Mouse (Mus musculus) hindbrain, embryonic 15.5 days (tissue): Measurements from ENCODE around the gene Gm5269. TPM values are rescaled to one million over a fixed set of nuclear protein-coding genes. Genes with fewer than 3 reads are reported as not detected.

Experiments used
- ATAC-seq: fragments of 200-750 bp; cut with Nextera tagmentation; 2 replicates; pipeline ENCODE4 v1.8.0; 2017; ENCODE audit warnings: low read depth, moderate number of reproducible peaks, moderate TSS enrichment; ENCODE audit not compliant: low FRiP score
- H3K27ac ChIP-seq: fragments of 300-500 bp; sonication (generic); replicated peaks from 2 replicates; pipeline ENCODE4 v1.5.1; 2015; ENCODE audit warnings: mild to moderate bottlenecking, inconsistent platforms
- H3K27me3 ChIP-seq: fragments of 300-500 bp; sonication (generic); 2 replicates; pipeline ENCODE4 v1.6.1; 2015; ENCODE audit warnings: control low read depth, inconsistent platforms
- H3K36me3 ChIP-seq: fragments of 300-500 bp; sonication (generic); 2 replicates; pipeline ENCODE4 v1.6.1; 2015; ENCODE audit warnings: control low read depth, inconsistent platforms
- H3K4me1 ChIP-seq: fragments of 300-500 bp; sonication (generic); replicated peaks from 2 replicates; pipeline ENCODE4 v1.6.1; 2015; ENCODE audit warnings: control low read depth, inconsistent platforms
- H3K4me2 ChIP-seq: fragments of 300-500 bp; sonication (generic); 2 replicates; pipeline ENCODE4 v1.6.1; 2015; ENCODE audit warnings: moderate library complexity, mild to moderate bottlenecking, inconsistent platforms
- H3K4me3 ChIP-seq: fragments of 300-500 bp; sonication (generic); 2 replicates; pipeline ENCODE4 v1.5.1; 2015; ENCODE audit warnings: mild to moderate bottlenecking, inconsistent platforms
- H3K9ac ChIP-seq: fragments of 300-500 bp; sonication (generic); 2 replicates; pipeline ENCODE4 v1.6.1; 2015; ENCODE audit warnings: inconsistent platforms
- H3K9me3 ChIP-seq: fragments of 300-500 bp; sonication (generic); 2 replicates; pipeline ENCODE4 v1.6.1; 2016; ENCODE audit warnings: control low read depth, inconsistent platforms
- WGBS: fragments of 180-500 bp; shearing (Covaris S2); methylation state at CpG from one replicate; pipeline ENCODE4 v1.1.7; 2015; 5-methylcytosine and 5-hydroxymethylcytosine counted together
- polyA plus RNA-seq: library from polyadenylated mRNA; unstranded; fragments of >200 nt; fragmentation: Nextera tagmentation; extraction: Ambion mirVana; gene quantifications from 2 replicates; pipeline ENCODE4 v1.2.1, GENCODE M21; 2015

The Gm5269 gene
- not detected in 2 replicates for polyA plus RNA-seq

DNA sequence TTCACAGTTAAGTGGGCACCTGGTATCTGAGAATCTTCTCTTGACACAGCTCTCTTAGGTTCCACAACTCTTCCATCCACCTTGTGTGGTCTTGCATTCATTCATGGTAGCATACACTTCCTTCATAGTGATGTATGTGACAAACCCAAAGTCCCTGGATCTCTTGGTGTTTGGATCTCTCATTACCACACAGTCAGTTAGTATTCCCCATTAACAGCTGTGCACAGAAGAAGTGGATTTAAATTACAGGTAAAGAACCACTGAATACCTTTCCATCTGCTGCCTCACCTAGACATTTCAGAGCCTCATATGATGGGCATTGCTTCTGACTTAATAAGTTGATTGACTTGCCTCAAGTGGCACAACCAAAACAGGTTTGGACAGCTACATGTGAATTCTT, at the start of gene Gm5269:
Gene Gm5269 (minus strand): TSS at position 101 of the 400 bp plus-strand sequence.
- H3K4me2 ChIP-seq = no peak within 1 kb of the TSS
- H3K36me3 ChIP-seq = no peaks in the 10 kb centered on the region
- no peaks in the 10 kb centered on the region for H3K9me3 ChIP-seq
- H3K9ac ChIP-seq = no peak within 1 kb of the TSS
- no peak within 1 kb of the TSS for H3K4me3 ChIP-seq
- no peaks in the 10 kb centered on the region for H3K4me1 ChIP-seq
- no peak for ATAC-seq
- H3K27me3 ChIP-seq = no peaks in the 10 kb centered on the region
- no peak within 1 kb of the TSS for H3K27ac ChIP-seq

DNA sequence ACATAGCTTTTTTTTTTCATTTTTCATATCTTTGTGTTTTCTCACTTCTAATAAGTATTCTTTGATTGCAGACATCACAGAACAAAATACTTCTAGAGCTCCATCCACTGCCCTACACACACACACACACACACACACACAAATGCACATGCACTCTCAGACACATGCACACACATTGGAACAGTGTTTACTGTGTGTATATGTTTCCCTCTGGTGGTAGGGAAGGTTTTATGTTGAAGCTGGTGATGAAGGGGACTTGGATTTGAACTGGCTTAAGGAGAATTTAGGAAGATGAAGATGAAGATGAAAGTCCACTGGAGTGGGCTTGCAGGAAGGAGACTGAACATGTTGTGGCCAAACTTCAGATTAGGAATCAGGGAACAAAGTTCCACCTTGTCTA, 41.1 kb upstream of the Gm5269 start:
- Histone ChIP-seq H3K4me1 (0 out of 2 replicates have a peak, but pooled peaks cover under 1% of the 10 kb centered on the region), H3K4me2 (no peak overlapping the region), H3K27ac (no peak overlapping the region), H3K36me3 (no peaks in the 10 kb centered on the region), H3K27me3 (peaks cover 8% of the 10 kb centered on the region; the same call in 1 of the 2 replicates), H3K4me3 (no peak overlapping the region), H3K9me3 (no peaks in the 10 kb centered on the region), H3K9ac (no peak overlapping the region)
- ATAC-seq = no peak

DNA sequence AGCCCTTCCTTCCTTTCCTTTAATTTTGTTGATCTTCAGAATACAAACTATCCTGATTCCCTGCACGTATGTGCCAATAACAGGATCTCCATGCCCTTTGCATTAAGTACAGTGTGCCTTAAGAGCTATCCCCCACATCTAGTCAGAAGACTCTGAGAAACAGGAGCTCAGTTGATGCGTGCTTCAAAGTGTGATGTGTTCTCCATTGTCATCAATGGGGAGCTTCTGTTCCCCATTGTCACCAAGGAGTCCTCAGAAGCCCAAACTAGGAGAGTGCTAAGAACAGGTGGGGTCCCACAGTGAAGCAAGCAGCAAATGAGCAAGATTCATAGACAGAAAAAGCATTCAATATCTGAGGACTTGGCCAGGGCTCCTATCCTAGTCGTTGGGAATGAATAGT, 36.8 kb upstream of the Gm5269 start:
- Histone ChIP-seq H3K4me2 (no peak overlapping the region), H3K27ac (no peak overlapping the region), H3K27me3 (peaks cover 13% of the 10 kb centered on the region; the same call in 1 of the 2 replicates), H3K36me3 (no peaks in the 10 kb centered on the region), H3K4me1 (peaks cover 3% of the 10 kb centered on the region; the same call in 1 of the 2 replicates), H3K4me3 (no peak overlapping the region), H3K9me3 (no peaks in the 10 kb centered on the region), H3K9ac (no peak overlapping the region)
- 53% methylated on average over 3 of the region's 3 CpGs for WGBS
- ATAC-seq = no peak

DNA sequence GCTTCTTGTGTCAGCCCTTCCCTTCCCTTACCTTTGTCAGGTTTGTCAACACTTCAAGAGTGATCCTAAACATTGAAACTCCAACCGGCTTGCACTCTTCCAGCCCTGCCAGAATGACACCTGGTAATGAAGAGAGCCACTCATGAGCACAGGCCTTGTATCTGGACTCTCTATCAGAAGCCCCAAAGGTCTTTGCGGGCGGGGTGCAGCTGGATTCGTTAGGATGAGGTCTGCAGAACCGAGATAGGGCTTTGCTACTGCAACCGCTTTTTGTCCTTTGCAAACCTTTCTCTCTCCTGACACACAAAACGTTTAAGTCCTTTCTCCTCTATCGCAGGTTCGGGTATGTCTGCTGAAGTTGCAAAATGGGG, 36.3 kb upstream of the Gm5269 start, which contains the start of gene Slc40a1:
Gene Slc40a1 (minus strand): TSS at position 131 of the 371 bp plus-strand sequence.
- Histone ChIP-seq H3K9me3 (no peaks in the 10 kb centered on the region), H3K27ac (0 out of 2 replicates have a peak within 1 kb of the TSS, but pooled peaks have one; percentile 44), H3K27me3 (peaks cover 13% of the 10 kb centered on the region; the same call in 1 of the 2 replicates), H3K9ac (peak within 1 kb of the TSS; percentile 61), H3K36me3 (no peaks in the 10 kb centered on the region), H3K4me1 (peaks cover 3% of the 10 kb centered on the region; the same call in 1 of the 2 replicates), H3K4me3 (peak within 1 kb of the TSS; percentile 71), H3K4me2 (peak within 1 kb of the TSS; percentile 78)
- 26% methylated on average over 9 of the region's 9 CpGs for WGBS
- peak; percentile 10; the same call in 1 of the 2 replicates for ATAC-seq

DNA sequence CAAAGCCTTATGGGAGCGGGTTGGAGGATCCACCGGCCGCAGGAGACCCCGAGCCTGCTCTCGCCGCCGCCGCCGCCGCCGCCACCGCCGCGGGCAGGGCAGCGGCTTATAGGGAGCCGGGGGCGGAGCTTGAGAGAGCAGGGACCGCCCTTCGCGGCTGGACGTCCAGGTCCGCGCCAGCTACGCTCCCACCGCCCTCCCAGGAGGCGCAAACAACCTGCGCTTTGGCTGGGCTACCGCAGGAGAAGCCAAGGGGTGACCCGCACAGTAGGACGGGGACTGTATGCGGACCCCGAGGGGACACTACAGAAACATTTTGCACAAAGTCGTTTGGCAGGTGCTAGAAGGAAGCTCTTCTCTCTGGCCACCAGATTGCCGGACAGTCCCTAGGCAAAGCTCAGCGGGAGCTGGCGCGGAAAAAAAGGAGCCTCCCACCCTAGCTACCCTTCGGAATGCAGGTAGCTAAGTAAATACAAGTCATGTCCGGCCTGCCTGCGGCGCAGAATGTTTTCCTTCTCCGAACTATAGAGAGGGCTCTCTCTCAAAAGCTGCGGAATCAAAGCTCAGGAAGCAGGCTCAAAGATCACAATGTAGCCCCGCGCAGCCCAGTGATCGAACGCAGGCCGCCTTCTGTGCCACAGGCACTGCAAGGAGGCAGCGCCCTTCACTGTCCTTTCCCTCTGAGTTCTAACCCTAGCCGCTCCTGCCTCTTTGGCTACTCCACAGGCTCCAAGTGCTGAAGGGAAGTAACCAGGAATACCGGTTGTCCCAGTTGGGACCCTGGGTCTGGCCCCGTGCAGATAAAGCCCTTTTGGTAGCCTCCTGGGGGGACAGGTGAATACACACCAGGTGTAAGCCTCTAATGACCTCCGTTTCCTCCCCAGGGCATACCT, 35.7 kb upstream of the Gm5269 start:
- H3K4me1 ChIP-seq = peaks cover 3% of the 10 kb centered on the region; the same call in 1 of the 2 replicates
- H3K9ac ChIP-seq = peak overlapping the region; percentile 61
- peak overlapping the region; percentile 44; the same call in 1 of the 2 replicates for H3K27ac ChIP-seq
- H3K4me3 ChIP-seq = peak overlapping the region; percentile 71
- H3K36me3 ChIP-seq = no peaks in the 10 kb centered on the region
- WGBS = under 1% methylated on average over 53 of the region's 53 CpGs
- no peaks in the 10 kb centered on the region for H3K9me3 ChIP-seq
- H3K27me3 ChIP-seq = peaks cover 13% of the 10 kb centered on the region; the same call in 1 of the 2 replicates
- H3K4me2 ChIP-seq = peak overlapping the region; percentile 78
- ATAC-seq = peak; percentile 97

GRCm38 (mm10) chr1:45925131-45925499, 35.0 kb upstream of the Gm5269 start:
- H3K9me3 ChIP-seq = no peaks in the 10 kb centered on the region
- H3K27me3 ChIP-seq = peaks cover 13% of the 10 kb centered on the region; the same call in 1 of the 2 replicates
- H3K9ac ChIP-seq = peak overlapping the region; percentile 61
- peak overlapping the region; percentile 44; the same call in 1 of the 2 replicates for H3K27ac ChIP-seq
- no peaks in the 10 kb centered on the region for H3K36me3 ChIP-seq
- peak overlapping the region; percentile 78 for H3K4me2 ChIP-seq
- peak overlapping the region; percentile 71 for H3K4me3 ChIP-seq
- peaks cover 3% of the 10 kb centered on the region; the same call in 1 of the 2 replicates for H3K4me1 ChIP-seq
- ATAC-seq = peak; percentile 73
- WGBS = 14% methylated on average over 7 of the region's 7 CpGs

DNA sequence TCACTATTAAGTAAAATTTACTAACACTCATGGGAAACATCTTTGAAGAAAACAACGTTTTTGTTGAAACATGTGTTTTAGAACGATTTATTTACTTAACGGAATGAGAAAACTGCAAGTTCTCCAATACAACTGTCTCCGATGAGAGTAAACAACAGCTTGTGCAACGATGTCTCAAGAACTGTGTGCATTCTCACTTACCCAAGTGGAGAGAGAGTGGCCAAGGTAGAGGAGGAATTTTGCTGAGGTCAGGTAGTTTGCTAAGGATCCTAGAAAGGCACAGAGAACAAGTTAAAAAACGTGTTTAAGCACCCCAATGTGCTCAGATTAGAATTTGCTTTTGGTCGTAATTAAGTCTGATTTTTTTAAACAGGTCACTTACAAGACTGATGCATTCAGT, 34.4 kb upstream of the Gm5269 start:
- no peak overlapping the region for H3K27ac ChIP-seq
- H3K36me3 ChIP-seq = no peaks in the 10 kb centered on the region
- peak overlapping the region; percentile 71; the same call in 1 of the 2 replicates for H3K4me3 ChIP-seq
- no peak overlapping the region for H3K9ac ChIP-seq
- peak overlapping the region; percentile 78 for H3K4me2 ChIP-seq
- H3K27me3 ChIP-seq = peaks cover 13% of the 10 kb centered on the region; the same call in 1 of the 2 replicates
- H3K4me1 ChIP-seq = peaks cover 3% of the 10 kb centered on the region; the same call in 1 of the 2 replicates
- H3K9me3 ChIP-seq = no peaks in the 10 kb centered on the region
- no peak for ATAC-seq
- WGBS = 74% methylated on average over 7 of the region's 7 CpGs

DNA sequence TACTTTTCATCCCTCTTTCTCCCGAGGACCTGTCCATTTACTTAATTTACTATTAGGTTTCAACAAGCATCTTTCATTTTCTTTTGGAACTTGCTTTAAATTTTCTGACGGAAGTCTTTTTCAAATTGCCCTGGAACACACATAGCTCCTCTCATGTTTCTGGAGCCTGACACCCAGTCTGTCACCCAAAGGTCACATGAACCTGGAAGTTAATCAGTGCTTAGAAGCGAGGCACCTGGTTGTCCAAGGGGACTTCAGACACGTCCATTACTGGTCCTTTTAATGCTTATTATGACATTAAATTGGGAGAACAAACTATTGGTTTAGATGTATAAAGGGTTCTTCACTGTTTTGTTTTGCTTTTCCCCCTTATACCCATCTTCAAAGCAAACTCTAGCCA, 33.2 kb upstream of the Gm5269 start:
- H3K4me2 ChIP-seq = no peak overlapping the region
- no peak overlapping the region for H3K9ac ChIP-seq
- no peaks in the 10 kb centered on the region for H3K36me3 ChIP-seq
- no peak overlapping the region for H3K4me3 ChIP-seq
- no peak overlapping the region for H3K27ac ChIP-seq
- H3K4me1 ChIP-seq = peaks cover 3% of the 10 kb centered on the region; the same call in 1 of the 2 replicates
- WGBS = 77% methylated on average over 4 of the region's 4 CpGs
- peaks cover 13% of the 10 kb centered on the region; the same call in 1 of the 2 replicates for H3K27me3 ChIP-seq
- H3K9me3 ChIP-seq = no peaks in the 10 kb centered on the region
- ATAC-seq = no peak

GRCm38 (mm10) chr1:45920703-45921102, 30.6 kb upstream of the Gm5269 start:
- no peaks in the 10 kb centered on the region for H3K9me3 ChIP-seq
- H3K4me2 ChIP-seq = no peak overlapping the region
- H3K9ac ChIP-seq = no peak overlapping the region
- H3K4me1 ChIP-seq = no peaks in the 10 kb centered on the region; the same call in 1 of the 2 replicates
- no peak overlapping the region for H3K4me3 ChIP-seq
- 93% methylated on average over 3 of the region's 3 CpGs for WGBS
- H3K27ac ChIP-seq = no peak overlapping the region
- ATAC-seq = no peak
- H3K36me3 ChIP-seq = no peaks in the 10 kb centered on the region
- peaks cover 5% of the 10 kb centered on the region; the same call in 1 of the 2 replicates for H3K27me3 ChIP-seq

GRCm38 (mm10) chr1:45919752-45920151, 29.7 kb upstream of the Gm5269 start:
- Histone ChIP-seq H3K27me3 (peaks cover 5% of the 10 kb centered on the region; the same call in 1 of the 2 replicates), H3K9ac (no peak overlapping the region), H3K36me3 (no peaks in the 10 kb centered on the region), H3K27ac (no peak overlapping the region), H3K4me1 (no peaks in the 10 kb centered on the region; the same call in 1 of the 2 replicates), H3K9me3 (no peaks in the 10 kb centered on the region), H3K4me2 (no peak overlapping the region), H3K4me3 (no peak overlapping the region)
- WGBS = 94% methylated on average over 1 of the region's 1 CpGs
- ATAC-seq = no peak

DNA sequence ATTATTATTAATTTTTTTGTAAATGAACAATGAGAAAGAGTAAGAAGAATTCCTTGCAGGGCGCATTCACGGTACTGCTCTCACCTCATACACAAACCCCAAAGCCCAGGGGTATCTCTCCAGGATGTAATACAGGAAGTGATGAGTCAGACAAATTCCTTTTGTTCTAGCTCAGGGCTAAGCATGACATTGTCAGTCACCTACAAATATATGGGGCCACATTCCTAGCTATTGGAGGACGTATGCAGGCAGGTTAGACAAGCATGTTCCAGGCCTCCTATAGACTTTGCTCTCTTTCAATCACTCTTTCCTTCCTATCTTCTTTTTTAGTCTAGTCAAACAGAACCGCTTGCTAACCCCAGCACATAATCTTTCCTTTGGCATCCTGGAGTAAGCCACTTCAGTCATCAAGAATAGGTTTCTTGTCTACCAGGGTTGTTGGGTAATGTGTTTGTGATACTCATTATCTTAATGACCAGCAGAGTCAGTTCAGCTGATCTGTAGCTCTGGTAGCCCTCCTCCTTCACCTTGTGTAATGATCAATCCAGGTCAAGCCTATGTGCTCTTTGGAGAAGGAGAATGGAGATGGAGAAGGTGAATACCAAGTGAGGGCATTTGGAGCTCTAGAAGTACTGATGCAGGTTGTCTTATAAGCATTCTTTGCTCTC, 27.2 kb upstream of the Gm5269 start:
- H3K9me3 ChIP-seq = no peaks in the 10 kb centered on the region
- H3K4me3 ChIP-seq = no peak overlapping the region
- H3K4me1 ChIP-seq = no peaks in the 10 kb centered on the region
- no peak overlapping the region for H3K27ac ChIP-seq
- H3K36me3 ChIP-seq = no peaks in the 10 kb centered on the region
- WGBS = 86% methylated on average over 4 of the region's 4 CpGs
- H3K4me2 ChIP-seq = no peak overlapping the region
- ATAC-seq = no peak
- no peak overlapping the region for H3K9ac ChIP-seq
- no peaks in the 10 kb centered on the region for H3K27me3 ChIP-seq

DNA sequence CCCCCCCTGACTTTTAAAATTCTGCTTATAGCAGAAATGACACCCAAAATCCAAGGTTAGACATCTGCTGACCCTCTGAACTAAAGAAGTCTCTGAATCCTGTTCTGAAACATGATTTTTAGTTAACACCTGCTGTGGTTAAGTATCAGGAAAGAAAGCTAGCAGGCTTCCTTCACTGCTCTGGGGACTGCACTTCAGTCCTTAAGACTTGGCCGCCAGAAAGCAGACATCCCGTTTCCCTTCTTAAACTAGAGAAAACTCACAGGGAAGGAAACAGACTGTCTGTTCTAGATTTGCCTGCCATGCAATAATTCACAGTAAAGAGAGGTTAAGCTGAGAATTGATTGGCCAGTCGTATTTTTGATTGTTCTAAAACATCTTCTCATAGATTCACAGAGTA, 26.1 kb upstream of the Gm5269 start:
- no peaks in the 10 kb centered on the region for H3K4me1 ChIP-seq
- H3K36me3 ChIP-seq = no peaks in the 10 kb centered on the region
- ATAC-seq = no peak
- no peaks in the 10 kb centered on the region for H3K9me3 ChIP-seq
- no peak overlapping the region for H3K27ac ChIP-seq
- H3K4me3 ChIP-seq = no peak overlapping the region
- H3K9ac ChIP-seq = no peak overlapping the region
- no peaks in the 10 kb centered on the region for H3K27me3 ChIP-seq
- H3K4me2 ChIP-seq = no peak overlapping the region
- WGBS = 81% methylated on average over 3 of the region's 3 CpGs
